Comparison of ENCODE assay signal across 11 mouse cellular contexts in genomic region chr17:50643989-50644388, GRCm38 (mm10).
DNase-seq lines count a peak whose midpoint lies in the region; ATAC-seq and TF ChIP-seq lines count a peak whose summit lies in the region.
"Had no signal": no experiment of that assay in that cellular context is flagged by ENCODE, and none has a peak within 500 bp of the region (broad histone marks: within the 10 kb centered on the region; RNA-seq: fewer than 3 reads in every experiment).

No protein-coding gene starts in this region.

- peak overlapping the region; percentile 62 for H3K27ac ChIP-seq in heart, embryonic 15.5 days
- H3K27ac ChIP-seq in heart, adult 2 months: no peak overlapping the region
- H3K27ac ChIP-seq in forebrain, embryonic 13.5 days: no peak overlapping the region
- H3K27ac ChIP-seq in midbrain, embryonic 13.5 days: peak overlapping the region; percentile 71
- H3K27ac ChIP-seq: kidney, embryonic 15.5 days had no signal

- no peak overlapping the region for H3K4me3 ChIP-seq in heart, embryonic 15.5 days
- no peak overlapping the region for H3K4me3 ChIP-seq in heart, adult 2 months
- H3K4me3 ChIP-seq in forebrain, embryonic 13.5 days: no peak overlapping the region
- H3K4me3 ChIP-seq in midbrain, embryonic 13.5 days (replicated peaks): no peak overlapping the region
- H3K4me3 ChIP-seq: kidney, embryonic 15.5 days; myocyte had no signal

- H3K4me1 ChIP-seq in heart, embryonic 15.5 days (replicated peaks): peaks cover 13% of the 10 kb centered on the region
- H3K4me1 ChIP-seq in heart, adult 2 months (ENCODE audit: control insufficient read depth, insufficient read depth, low read length): peaks cover 3% of the 10 kb centered on the region
- peaks cover 12% of the 10 kb centered on the region for H3K4me1 ChIP-seq in forebrain, embryonic 13.5 days
- peaks cover 14% of the 10 kb centered on the region for H3K4me1 ChIP-seq in midbrain, embryonic 13.5 days (replicated peaks)

- no peaks in the 10 kb centered on the region for H3K27me3 ChIP-seq in heart, embryonic 15.5 days
- H3K27me3 ChIP-seq in heart, adult 2 months (ENCODE audit: control insufficient read depth, insufficient read depth, low read length): no peaks in the 10 kb centered on the region
- no peaks in the 10 kb centered on the region for H3K27me3 ChIP-seq in forebrain, embryonic 13.5 days
- H3K27me3 ChIP-seq in midbrain, embryonic 13.5 days: no peaks in the 10 kb centered on the region
- H3K27me3 ChIP-seq: kidney, embryonic 15.5 days had no signal

- 34% methylated on average over 6 of the region's 6 CpGs for whole genome bisulfite sequencing in heart, embryonic 15.5 days
- WGBS in heart, adult 2 months: 36% methylated on average over 6 of the region's 6 CpGs
- 11% methylated on average over 6 of the region's 6 CpGs for WGBS in forebrain, embryonic 13.5 days
- WGBS in midbrain, embryonic 13.5 days: 17% methylated on average over 6 of the region's 6 CpGs

- no peak for TF ChIP-seq CTCF in heart, adult 2 months (IDR thresholded peaks at IDR 0.05)

- H3K36me3 ChIP-seq in heart, embryonic 15.5 days: peaks cover 5% of the 10 kb centered on the region; the same call in 1 of the 2 replicates
- no peaks in the 10 kb centered on the region for H3K36me3 ChIP-seq in heart, adult 2 months (ENCODE audit: control insufficient read depth, insufficient read depth, low read length)
- peaks cover 8% of the 10 kb centered on the region; the same call in 1 of the 2 replicates for H3K36me3 ChIP-seq in forebrain, embryonic 13.5 days (ENCODE audit: poor library complexity, severe bottlenecking)
- H3K36me3 ChIP-seq in midbrain, embryonic 13.5 days: no peaks in the 10 kb centered on the region

- no peak for TF ChIP-seq EP300 in heart, adult 2 months (IDR thresholded peaks at IDR 0.05; ENCODE audit: insufficient read depth, low read depth, low read length)

- H3K4me2 ChIP-seq in heart, embryonic 15.5 days: peak overlapping the region; percentile 38
- H3K4me2 ChIP-seq in forebrain, embryonic 13.5 days: peak overlapping the region; percentile 10; the same call in 1 of the 2 replicates
- peak overlapping the region; percentile 14; the same call in 1 of the 2 replicates for H3K4me2 ChIP-seq in midbrain, embryonic 13.5 days (replicated peaks)
- H3K4me2 ChIP-seq: kidney, embryonic 15.5 days had no signal

- intact Hi-C loops in heart, adult 2 months (cut with DNase I): loop anchor here (5.0 kb wide), 1 partner anchor 133 kb away; no protein-coding TSS in a partner anchor

- no peaks in the 10 kb centered on the region for H3K79me2 ChIP-seq in heart, adult 2 months (replicated peaks; ENCODE audit: control insufficient read depth, insufficient read depth, low read length)

- TF ChIP-seq POLR2A in heart, adult 2 months (IDR thresholded peaks at IDR 0.05; ENCODE audit: insufficient read depth, low read depth, low read length): no peak

- DNase-seq in heart, adult 2 months: no peak
- DNase-seq in WW6 (ENCODE audit: low read depth, low spot score): peak; percentile 7
- DNase-seq in lung, postnatal 4 days: no peak
- DNase-seq in frontal cortex, postnatal 14 days (ENCODE audit: low spot score in 2 of 2): no peak
- DNase-seq in cerebellum, adult 9-11 months: no peak
- DNase-seq: lung, adult 2 months had no signal

- no peak overlapping the region for H3K9ac ChIP-seq in heart, embryonic 15.5 days
- no peak overlapping the region for H3K9ac ChIP-seq in heart, adult 2 months (ENCODE audit: low read depth, low read length)
- no peak overlapping the region for H3K9ac ChIP-seq in forebrain, embryonic 13.5 days
- no peak overlapping the region; the same call in 1 of the 2 replicates for H3K9ac ChIP-seq in midbrain, embryonic 13.5 days (replicated peaks)
- H3K9ac ChIP-seq: kidney, embryonic 15.5 days had no signal

- 0 out of 2 replicates have a peak, but pooled peaks cover 5% of the 10 kb centered on the region for H3K9me3 ChIP-seq in heart, embryonic 15.5 days (replicated peaks)
- peaks cover 5% of the 10 kb centered on the region; the same call in 1 of the 2 replicates for H3K9me3 ChIP-seq in forebrain, embryonic 13.5 days (replicated peaks)
- H3K9me3 ChIP-seq in midbrain, embryonic 13.5 days: 0 out of 2 replicates have a peak, but pooled peaks cover 4% of the 10 kb centered on the region

- ATAC-seq in heart, embryonic 15.5 days (replicated peaks; ENCODE audit: insufficient number of reproducible peaks, insufficient read depth, low FRiP score, low read depth): no peak
- ATAC-seq in forebrain, embryonic 13.5 days: peak; percentile 64
- ATAC-seq in midbrain, embryonic 13.5 days: peak; percentile 89

Comparison
In these comparisons a context has a peak if more than half of its experiments do, and no peak if none do; other contexts are left out.
1. H3K27ac ChIP-seq: peak in heart, embryonic 15.5 days (single experiment) and midbrain, embryonic 13.5 days (single experiment); none in heart, adult 2 months (single experiment) and forebrain, embryonic 13.5 days (single experiment).
2. Peak in every context shown above with its lines, with median percentiles within 50 percentile points of each other: H3K4me2 ChIP-seq.